Mouse (Mus musculus): ENCODE measurements around the gene Pik3c2b. TPM values are rescaled to one million over a fixed set of nuclear protein-coding genes. Genes with fewer than 3 reads are reported as not detected.

The Pik3c2b gene
- polyA plus RNA-seq, 1 experiment from 2014 or later = 8.1 TPM

- Histone ChIP-seq H3K36me3 (0 out of 2 replicates have a peak, but pooled peaks cover 4% of the 10 kb centered on the region), H3K4me1 (peaks cover 55% of the 10 kb centered on the region), H3K27me3 (no peaks in the 10 kb centered on the region), H3K27ac (replicated peaks) (peak overlapping the region; percentile 2; the same call in 1 of the 2 replicates), H3K4me3 (replicated peaks) (no peak overlapping the region), H3K9me3 (replicated peaks) (no peaks in the 10 kb centered on the region), H3K9ac (no peak overlapping the region), H3K4me2 (replicated peaks) (no peak overlapping the region)
- no peak for ATAC-seq (ENCODE audit: insufficient number of reproducible peaks, low FRiP score, low TSS enrichment, low read depth)
- WGBS = 52% methylated on average over 9 of the region's 9 CpGs
These were observed 27.9 kb downstream of the Pik3c2b start for GRCm38 (mm10) chr1:133073327-133073856.

- H3K4me3 ChIP-seq (replicated peaks) = no peak overlapping the region
- no peak overlapping the region for H3K27ac ChIP-seq (replicated peaks)
- H3K9me3 ChIP-seq (replicated peaks) = no peaks in the 10 kb centered on the region
- no peak for ATAC-seq (ENCODE audit: insufficient number of reproducible peaks, low FRiP score, low TSS enrichment, low read depth)
- no peak overlapping the region for H3K4me2 ChIP-seq (replicated peaks)
- no peaks in the 10 kb centered on the region for H3K27me3 ChIP-seq
- H3K4me1 ChIP-seq = peaks cover 44% of the 10 kb centered on the region
- no peak overlapping the region for H3K9ac ChIP-seq
- H3K36me3 ChIP-seq = peaks cover 6% of the 10 kb centered on the region; the same call in 1 of the 2 replicates
- WGBS = 95% methylated on average over 13 of the region's 13 CpGs
These were observed 29.1 kb downstream of the Pik3c2b start for GRCm38 (mm10) chr1:133074541-133074940.

GRCm38 (mm10) chr1:133075651-133076400 lies 30.4 kb downstream of the Pik3c2b start:
- Histone ChIP-seq H3K9ac (no peak overlapping the region), H3K36me3 (peaks cover 12% of the 10 kb centered on the region; the same call in 1 of the 2 replicates), H3K27me3 (no peaks in the 10 kb centered on the region), H3K4me1 (peaks cover 31% of the 10 kb centered on the region), H3K4me3 (replicated peaks) (no peak overlapping the region), H3K27ac (replicated peaks) (no peak overlapping the region), H3K4me2 (replicated peaks) (no peak overlapping the region), H3K9me3 (replicated peaks) (no peaks in the 10 kb centered on the region)
- ATAC-seq (ENCODE audit: insufficient number of reproducible peaks, low FRiP score, low TSS enrichment, low read depth) = no peak
- 84% methylated on average over 6 of the region's 6 CpGs for WGBS

GRCm38 (mm10) chr1:133076681-133077514 lies 31.4 kb downstream of the Pik3c2b start:
- 49% methylated on average over 20 of the region's 20 CpGs for WGBS
- Histone ChIP-seq H3K4me2 (replicated peaks) (no peak overlapping the region), H3K4me1 (peaks cover 20% of the 10 kb centered on the region), H3K27me3 (no peaks in the 10 kb centered on the region), H3K4me3 (replicated peaks) (no peak overlapping the region), H3K27ac (replicated peaks) (peak overlapping the region; percentile 60; the same call in 1 of the 2 replicates), H3K9me3 (replicated peaks) (no peaks in the 10 kb centered on the region), H3K9ac (no peak overlapping the region), H3K36me3 (peaks cover 19% of the 10 kb centered on the region; the same call in 1 of the 2 replicates)
- no peak for ATAC-seq (ENCODE audit: insufficient number of reproducible peaks, low FRiP score, low TSS enrichment, low read depth)

GRCm38 (mm10) chr1:133077606-133078337 lies 32.3 kb downstream of the Pik3c2b start:
- H3K27ac ChIP-seq (replicated peaks) = peak overlapping the region; percentile 60
- ATAC-seq (ENCODE audit: insufficient number of reproducible peaks, low FRiP score, low TSS enrichment, low read depth) = 0 out of 2 replicates have a peak, but pooled peaks have one; percentile 13
- peaks cover 14% of the 10 kb centered on the region for H3K4me1 ChIP-seq
- no peaks in the 10 kb centered on the region for H3K27me3 ChIP-seq
- WGBS = 36% methylated on average over 12 of the region's 12 CpGs
- H3K9ac ChIP-seq = no peak overlapping the region
- H3K9me3 ChIP-seq (replicated peaks) = no peaks in the 10 kb centered on the region
- H3K36me3 ChIP-seq = peaks cover 22% of the 10 kb centered on the region; the same call in 1 of the 2 replicates
- H3K4me3 ChIP-seq (replicated peaks) = no peak overlapping the region
- no peak overlapping the region for H3K4me2 ChIP-seq (replicated peaks)

GRCm38 (mm10) chr1:133078338-133078727 lies 32.9 kb downstream of the Pik3c2b start:
- no peak overlapping the region for H3K4me3 ChIP-seq (replicated peaks)

GRCm38 (mm10) chr1:133079509-133079908 lies 34.0 kb downstream of the Pik3c2b start:
- Histone ChIP-seq H3K9me3 (replicated peaks) (no peaks in the 10 kb centered on the region), H3K36me3 (peaks cover 24% of the 10 kb centered on the region; the same call in 1 of the 2 replicates), H3K4me3 (replicated peaks) (no peak overlapping the region), H3K4me1 (peaks cover 23% of the 10 kb centered on the region), H3K27me3 (no peaks in the 10 kb centered on the region), H3K9ac (no peak overlapping the region), H3K4me2 (replicated peaks) (no peak overlapping the region), H3K27ac (replicated peaks) (no peak overlapping the region)
- 87% methylated on average over 7 of the region's 7 CpGs for WGBS
- no peak for ATAC-seq (ENCODE audit: insufficient number of reproducible peaks, low FRiP score, low TSS enrichment, low read depth)

More at GRCm38 (mm10) chr1:133078338-133078727, 32.9 kb downstream of the Pik3c2b start:
- no peaks in the 10 kb centered on the region for H3K9me3 ChIP-seq (replicated peaks)
- peaks cover 14% of the 10 kb centered on the region for H3K4me1 ChIP-seq
- H3K36me3 ChIP-seq = peaks cover 24% of the 10 kb centered on the region; the same call in 1 of the 2 replicates
- ATAC-seq (ENCODE audit: insufficient number of reproducible peaks, low FRiP score, low TSS enrichment, low read depth) = no peak
- no peak overlapping the region for H3K9ac ChIP-seq
- no peaks in the 10 kb centered on the region for H3K27me3 ChIP-seq
- peak overlapping the region; percentile 25; the same call in 1 of the 2 replicates for H3K27ac ChIP-seq (replicated peaks)
- no peak overlapping the region for H3K4me2 ChIP-seq (replicated peaks)
- WGBS = 53% methylated on average over 1 of the region's 1 CpGs

GRCm38 (mm10) chr1:133080079-133080561 lies 34.7 kb downstream of the Pik3c2b start:
- no peak for ATAC-seq (ENCODE audit: insufficient number of reproducible peaks, low FRiP score, low TSS enrichment, low read depth)
- peaks cover 26% of the 10 kb centered on the region for H3K4me1 ChIP-seq
- no peak overlapping the region for H3K4me3 ChIP-seq (replicated peaks)
- no peak overlapping the region for H3K9ac ChIP-seq
- H3K36me3 ChIP-seq = peaks cover 24% of the 10 kb centered on the region; the same call in 1 of the 2 replicates
- H3K27ac ChIP-seq (replicated peaks) = no peak overlapping the region
- no peaks in the 10 kb centered on the region for H3K9me3 ChIP-seq (replicated peaks)
- WGBS = 43% methylated on average over 9 of the region's 9 CpGs
- H3K4me2 ChIP-seq (replicated peaks) = no peak overlapping the region
- no peaks in the 10 kb centered on the region for H3K27me3 ChIP-seq

GRCm38 (mm10) chr1:133080717-133081116 lies 35.2 kb downstream of the Pik3c2b start:
- no peak overlapping the region for H3K27ac ChIP-seq (replicated peaks)
- no peak for ATAC-seq (ENCODE audit: insufficient number of reproducible peaks, low FRiP score, low TSS enrichment, low read depth)
- no peaks in the 10 kb centered on the region for H3K9me3 ChIP-seq (replicated peaks)
- peaks cover 25% of the 10 kb centered on the region; the same call in 1 of the 2 replicates for H3K36me3 ChIP-seq
- H3K4me2 ChIP-seq (replicated peaks) = no peak overlapping the region
- no peak overlapping the region for H3K4me3 ChIP-seq (replicated peaks)
- H3K27me3 ChIP-seq = no peaks in the 10 kb centered on the region
- H3K9ac ChIP-seq = no peak overlapping the region
- 70% methylated on average over 6 of the region's 6 CpGs for WGBS
- peaks cover 26% of the 10 kb centered on the region for H3K4me1 ChIP-seq

GRCm38 (mm10) chr1:133083003-133083546 lies 37.6 kb downstream of the Pik3c2b start:
- H3K4me1 ChIP-seq = peaks cover 13% of the 10 kb centered on the region
- no peak overlapping the region for H3K27ac ChIP-seq (replicated peaks)
- no peak overlapping the region for H3K9ac ChIP-seq
- no peaks in the 10 kb centered on the region for H3K27me3 ChIP-seq
- no peak overlapping the region for H3K4me2 ChIP-seq (replicated peaks)
- WGBS = 85% methylated on average over 5 of the region's 5 CpGs
- no peaks in the 10 kb centered on the region for H3K9me3 ChIP-seq (replicated peaks)
- no peak for ATAC-seq (ENCODE audit: insufficient number of reproducible peaks, low FRiP score, low TSS enrichment, low read depth)
- no peak overlapping the region for H3K4me3 ChIP-seq (replicated peaks)
- peaks cover 25% of the 10 kb centered on the region; the same call in 1 of the 2 replicates for H3K36me3 ChIP-seq
